ENCODE assay signal across 8 mouse cellular contexts in the genomic region with DNA sequence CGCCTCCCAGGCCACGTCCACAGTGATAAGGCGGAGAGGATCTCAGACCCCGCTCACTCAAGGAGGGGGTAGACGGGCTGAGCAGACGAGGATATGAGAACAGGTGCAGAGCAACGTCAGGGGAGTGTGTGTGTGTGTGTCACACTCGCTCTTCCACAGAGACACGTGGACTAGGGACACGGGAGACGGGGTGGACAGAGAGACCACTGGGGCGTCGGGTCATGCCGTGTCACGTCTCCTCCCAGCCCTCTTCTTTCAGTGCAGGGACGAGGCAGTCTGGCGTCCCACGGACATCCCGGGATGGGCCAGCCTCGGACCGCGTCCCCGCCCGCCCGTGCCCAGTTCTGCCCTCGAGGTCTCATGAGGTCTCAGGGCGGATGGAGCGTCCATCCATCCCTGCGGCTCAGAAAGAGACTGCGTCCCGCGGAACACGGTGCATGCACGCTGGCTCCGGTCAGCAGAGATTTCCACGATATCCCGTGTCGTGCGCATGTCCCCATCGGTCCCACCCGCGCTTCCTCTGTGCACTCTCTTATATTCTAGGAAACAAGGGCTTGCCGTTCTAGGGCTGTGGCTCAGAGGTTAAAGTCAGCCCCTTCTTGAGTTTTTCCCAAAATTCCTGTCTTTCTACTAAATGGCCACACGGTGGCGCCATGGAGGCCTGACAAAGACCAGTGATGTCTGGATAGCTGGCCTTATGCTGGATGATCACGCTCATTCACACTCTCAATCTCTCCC. TPM values are rescaled to one million over a fixed set of nuclear protein-coding genes. Genes with fewer than 3 reads are reported as not detected.
DNase-seq lines count a peak whose midpoint lies in the region; ATAC-seq lines count a peak whose summit lies in the region.

No protein-coding gene starts in this region.

- H3K9ac ChIP-seq in embryonic facial prominence, embryonic 15.5 days = no peak overlapping the region
- peak overlapping the region; percentile 28; the same call in 1 of the 2 replicates for H3K9ac ChIP-seq in hindbrain, embryonic 12.5 days

- WGBS in embryonic facial prominence, embryonic 15.5 days = 25% methylated on average over 46 of the region's 46 CpGs
- 22% methylated on average over 46 of the region's 46 CpGs for WGBS in hindbrain, embryonic 12.5 days

- peak overlapping the region; percentile 11; the same call in 1 of the 2 replicates for H3K4me3 ChIP-seq in embryonic facial prominence, embryonic 15.5 days (replicated peaks)
- H3K4me3 ChIP-seq in hindbrain, embryonic 12.5 days = peak overlapping the region; percentile 28

- no peak for ATAC-seq in embryonic facial prominence, embryonic 15.5 days (ENCODE audit: insufficient number of reproducible peaks, low FRiP score, low TSS enrichment, low read depth)
- peak; percentile 75 for ATAC-seq in hindbrain, embryonic 12.5 days (ENCODE audit: low FRiP score)

- H3K27me3 ChIP-seq in embryonic facial prominence, embryonic 15.5 days = no peaks in the 10 kb centered on the region
- H3K27me3 ChIP-seq in hindbrain, embryonic 12.5 days = no peaks in the 10 kb centered on the region

- no peaks in the 10 kb centered on the region for H3K36me3 ChIP-seq in embryonic facial prominence, embryonic 15.5 days
- H3K36me3 ChIP-seq in hindbrain, embryonic 12.5 days = no peaks in the 10 kb centered on the region

- peak; percentile 2 for DNase-seq in cerebellum, adult 11 months
- no peak for DNase-seq in cerebellum, adult 8-10 months
- peak; percentile 51 for DNase-seq in adrenal gland, postnatal 10 days
- peak; percentile 6 to 36 for DNase-seq in layer of hippocampus, postnatal 14 days (ENCODE audit: low spot score in 2 of 2)
- peak; percentile 27 for DNase-seq in lung, postnatal 36 days
- DNase-seq in right cerebral cortex, postnatal 25 days = peak; percentile 3

- peak overlapping the region; percentile 34 for H3K4me2 ChIP-seq in embryonic facial prominence, embryonic 15.5 days (replicated peaks)
- peak overlapping the region; percentile 50 for H3K4me2 ChIP-seq in hindbrain, embryonic 12.5 days (replicated peaks)

- no peaks in the 10 kb centered on the region for H3K9me3 ChIP-seq in embryonic facial prominence, embryonic 15.5 days (replicated peaks)
- 0 out of 2 replicates have a peak, but pooled peaks cover 3% of the 10 kb centered on the region for H3K9me3 ChIP-seq in hindbrain, embryonic 12.5 days (replicated peaks)

- H3K27ac ChIP-seq in embryonic facial prominence, embryonic 15.5 days (replicated peaks) = no peak overlapping the region
- no peak overlapping the region for H3K27ac ChIP-seq in hindbrain, embryonic 12.5 days

- no peaks in the 10 kb centered on the region for H3K4me1 ChIP-seq in embryonic facial prominence, embryonic 15.5 days
- no peaks in the 10 kb centered on the region for H3K4me1 ChIP-seq in hindbrain, embryonic 12.5 days

RNA-seq across cellular contexts. Expression of a gene that starts 25.9 kb away (rescaled TPM):
- not detected for total RNA-seq in adrenal gland, postnatal 10 days (2021)
- not detected in 2 replicates for polyA plus RNA-seq in embryonic facial prominence, embryonic 15.5 days (2015; fragmentation: Nextera tagmentation; extraction: Ambion mirVana)
- polyA plus RNA-seq in hindbrain, embryonic 12.5 days (2016; fragmentation: Nextera tagmentation; extraction: Ambion mirVana) = not detected in 2 replicates
- under 1 TPM in 1 of 2 experiments, not detected in 1; 0.07 TPM for total RNA-seq in layer of hippocampus, postnatal 14 days (2021)

RNA-seq across cellular contexts. Expression of a gene that starts 29.9 kb away (rescaled TPM):
- total RNA-seq in adrenal gland, postnatal 10 days (2021) = under 1 TPM in 1 of 2 experiments, not detected in 1; 0.36 TPM
- not detected in 2 replicates for polyA plus RNA-seq in embryonic facial prominence, embryonic 15.5 days (2015; fragmentation: Nextera tagmentation; extraction: Ambion mirVana)
- 0.39 TPM in 1 of 2 replicates, not detected in the other for polyA plus RNA-seq in hindbrain, embryonic 12.5 days (2016; fragmentation: Nextera tagmentation; extraction: Ambion mirVana)
- total RNA-seq in layer of hippocampus, postnatal 14 days (2021) = under 1 TPM; 0.17 to 0.25 TPM

RNA-seq across cellular contexts. Expression of a gene that starts 38.0 kb away (rescaled TPM):
- total RNA-seq in adrenal gland, postnatal 10 days (2021) = not detected
- polyA plus RNA-seq in embryonic facial prominence, embryonic 15.5 days (2015; fragmentation: Nextera tagmentation; extraction: Ambion mirVana) = not detected in 2 replicates
- not detected in 2 replicates for polyA plus RNA-seq in hindbrain, embryonic 12.5 days (2016; fragmentation: Nextera tagmentation; extraction: Ambion mirVana)
- total RNA-seq in layer of hippocampus, postnatal 14 days (2021) = not detected
